Mouse (Mus musculus): Measurements from ENCODE around the gene Rab34.

GRCm38 (mm10) chr11:78190041-78190440 lies 1.8 kb downstream of the Rab34 start:
- TF ChIP-seq CTCF (IDR thresholded peaks at IDR 0.05; ENCODE audit: low read depth, low read length) (no peak), POLR2A (IDR thresholded peaks at IDR 0.05; ENCODE audit: insufficient read depth, low read length) (no peak)

All from ES-Bruce4 (cell line).